Mouse (Mus musculus) forebrain, embryonic 15.5 days (tissue): ENCODE measurements around the gene Sgip1. TPM values are rescaled to one million over a fixed set of nuclear protein-coding genes. Genes with fewer than 3 reads are reported as not detected.

Source experiments
- ATAC-seq: fragments of 200-750 bp; cut with Nextera tagmentation; replicated peaks from 2 replicates; pipeline ENCODE4 v1.8.0; 2017; ENCODE audit warnings: mild to moderate bottlenecking, moderate TSS enrichment, moderate library complexity
- H3K27ac ChIP-seq: fragments of 300-500 bp; sonication (generic); replicated peaks from 2 replicates; pipeline ENCODE4 v1.5.1; 2015; ENCODE audit warnings: mild to moderate bottlenecking, inconsistent platforms
- H3K27me3 ChIP-seq: fragments of 300-500 bp; sonication (generic); 2 replicates; pipeline ENCODE4 v1.6.1; 2015; ENCODE audit warnings: inconsistent platforms
- H3K36me3 ChIP-seq: fragments of 300-500 bp; sonication (generic); 2 replicates; pipeline ENCODE4 v1.6.1; 2015; ENCODE audit warnings: mild to moderate bottlenecking, inconsistent platforms
- H3K4me1 ChIP-seq: fragments of 300-500 bp; sonication (generic); 2 replicates; pipeline ENCODE4 v1.6.1; 2015; ENCODE audit warnings: inconsistent platforms
- H3K4me2 ChIP-seq: fragments of 300-500 bp; sonication (generic); replicated peaks from 2 replicates; pipeline ENCODE4 v1.6.1; 2015; ENCODE audit warnings: mild to moderate bottlenecking, inconsistent platforms
- H3K4me3 ChIP-seq: fragments of 300-500 bp; sonication (generic); 2 replicates; pipeline ENCODE4 v1.5.1; 2015; ENCODE audit warnings: mild to moderate bottlenecking, inconsistent platforms
- H3K9ac ChIP-seq: fragments of 300-500 bp; sonication (generic); replicated peaks from 2 replicates; pipeline ENCODE4 v1.6.1; 2015; ENCODE audit warnings: mild to moderate bottlenecking, inconsistent platforms
- H3K9me3 ChIP-seq: fragments of 300-500 bp; sonication (generic); 2 replicates; pipeline ENCODE4 v1.6.1; 2016; ENCODE audit warnings: inconsistent platforms
- WGBS: fragments of 180-500 bp; shearing (Covaris S2); methylation state at CpG from one replicate; pipeline ENCODE4 v1.1.7; 2015; ENCODE audit warnings: mixed read lengths; 5-methylcytosine and 5-hydroxymethylcytosine counted together
- polyA plus RNA-seq: library from polyadenylated mRNA; unstranded; fragments of >200 nt; fragmentation: Nextera tagmentation; extraction: Ambion mirVana; gene quantifications from 2 replicates; pipeline ENCODE4 v1.2.1, GENCODE M21; 2015

Sgip1 gene
- 52.7 and 57.3 TPM in 2 replicates for polyA plus RNA-seq

GRCm38 (mm10) chr4:102741287-102741686 lies at the start of gene Sgip1:
Gene Sgip1 (plus strand): TSS chr4:102741297.
- Histone ChIP-seq H3K4me3 (no peak within 1 kb of the TSS), H3K36me3 (no peaks in the 10 kb centered on the region), H3K4me2 (no peak within 1 kb of the TSS), H3K9ac (no peak within 1 kb of the TSS), H3K27me3 (no peaks in the 10 kb centered on the region), H3K9me3 (no peaks in the 10 kb centered on the region), H3K4me1 (no peaks in the 10 kb centered on the region), H3K27ac (no peak within 1 kb of the TSS)
- 62% methylated on average over 8 of the region's 8 CpGs for WGBS
- no peak for ATAC-seq

- no peaks in the 10 kb centered on the region for H3K27me3 ChIP-seq
- no peak overlapping the region for H3K9ac ChIP-seq
- 74% methylated on average over 4 of the region's 4 CpGs for WGBS
- ATAC-seq, result no peak
- H3K4me1 ChIP-seq, result no peaks in the 10 kb centered on the region
- no peak overlapping the region for H3K27ac ChIP-seq
- H3K36me3 ChIP-seq, result no peaks in the 10 kb centered on the region
- no peak overlapping the region for H3K4me3 ChIP-seq
- H3K4me2 ChIP-seq, result no peak overlapping the region
- no peaks in the 10 kb centered on the region for H3K9me3 ChIP-seq
These were observed 49.7 kb upstream of the Sgip1 start for GRCm38 (mm10) chr4:102691402-102691801.

- Histone ChIP-seq H3K27me3 (no peaks in the 10 kb centered on the region), H3K4me2 (no peak overlapping the region), H3K9me3 (no peaks in the 10 kb centered on the region), H3K36me3 (no peaks in the 10 kb centered on the region), H3K27ac (no peak overlapping the region), H3K4me3 (no peak overlapping the region), H3K9ac (no peak overlapping the region), H3K4me1 (no peaks in the 10 kb centered on the region)
- 97% methylated on average over 7 of the region's 7 CpGs for WGBS
- no peak for ATAC-seq
These were observed 43.1 kb upstream of the Sgip1 start for GRCm38 (mm10) chr4:102697966-102698365.

GRCm38 (mm10) chr4:102711731-102712130 lies 29.4 kb upstream of the Sgip1 start:
- Histone ChIP-seq H3K4me1 (no peaks in the 10 kb centered on the region), H3K27me3 (no peaks in the 10 kb centered on the region), H3K4me3 (no peak overlapping the region), H3K27ac (no peak overlapping the region), H3K9me3 (no peaks in the 10 kb centered on the region), H3K36me3 (no peaks in the 10 kb centered on the region), H3K9ac (no peak overlapping the region), H3K4me2 (no peak overlapping the region)
- WGBS, result 88% methylated on average over 4 of the region's 4 CpGs
- no peak for ATAC-seq

GRCm38 (mm10) chr4:102715532-102715931 lies 25.6 kb upstream of the Sgip1 start:
- Histone ChIP-seq H3K9ac (no peak overlapping the region), H3K27ac (no peak overlapping the region), H3K36me3 (no peaks in the 10 kb centered on the region), H3K9me3 (no peaks in the 10 kb centered on the region), H3K4me1 (no peaks in the 10 kb centered on the region), H3K27me3 (no peaks in the 10 kb centered on the region), H3K4me2 (no peak overlapping the region), H3K4me3 (no peak overlapping the region)
- no peak for ATAC-seq

GRCm38 (mm10) chr4:102717123-102717828 lies 23.8 kb upstream of the Sgip1 start:
- H3K27ac ChIP-seq, result no peak overlapping the region
- H3K36me3 ChIP-seq, result no peaks in the 10 kb centered on the region
- no peak overlapping the region for H3K4me3 ChIP-seq
- no peak; the same call in 1 of the 2 replicates for ATAC-seq
- H3K9ac ChIP-seq, result no peak overlapping the region
- H3K9me3 ChIP-seq, result no peaks in the 10 kb centered on the region
- 69% methylated on average over 5 of the region's 5 CpGs for WGBS
- no peak overlapping the region for H3K4me2 ChIP-seq
- H3K4me1 ChIP-seq, result no peaks in the 10 kb centered on the region
- H3K27me3 ChIP-seq, result no peaks in the 10 kb centered on the region

GRCm38 (mm10) chr4:102719535-102719934 lies 21.6 kb upstream of the Sgip1 start:
- no peak for ATAC-seq
- H3K4me3 ChIP-seq, result no peak overlapping the region
- H3K27ac ChIP-seq, result no peak overlapping the region
- H3K9me3 ChIP-seq, result no peaks in the 10 kb centered on the region
- no peaks in the 10 kb centered on the region for H3K4me1 ChIP-seq
- no peak overlapping the region for H3K9ac ChIP-seq
- H3K27me3 ChIP-seq, result no peaks in the 10 kb centered on the region
- H3K36me3 ChIP-seq, result no peaks in the 10 kb centered on the region
- no peak overlapping the region for H3K4me2 ChIP-seq
- 2% methylated on average over 1 of the region's 1 CpGs for WGBS

GRCm38 (mm10) chr4:102719951-102720350 lies 21.1 kb upstream of the Sgip1 start:
- Histone ChIP-seq H3K4me2 (no peak overlapping the region), H3K27me3 (no peaks in the 10 kb centered on the region), H3K9me3 (no peaks in the 10 kb centered on the region), H3K4me1 (no peaks in the 10 kb centered on the region), H3K9ac (no peak overlapping the region), H3K27ac (no peak overlapping the region), H3K4me3 (no peak overlapping the region), H3K36me3 (no peaks in the 10 kb centered on the region)
- 76% methylated on average over 1 of the region's 1 CpGs for WGBS
- no peak for ATAC-seq

GRCm38 (mm10) chr4:102724442-102724841 lies 16.7 kb upstream of the Sgip1 start:
- 68% methylated on average over 5 of the region's 5 CpGs for WGBS
- no peak for ATAC-seq

GRCm38 (mm10) chr4:102730976-102731375 lies 10.1 kb upstream of the Sgip1 start:
- no peak overlapping the region for H3K9ac ChIP-seq
- no peak for ATAC-seq
- 83% methylated on average over 3 of the region's 3 CpGs for WGBS
- H3K27me3 ChIP-seq, result no peaks in the 10 kb centered on the region
- no peak overlapping the region for H3K27ac ChIP-seq
- H3K4me1 ChIP-seq, result no peaks in the 10 kb centered on the region
- H3K4me2 ChIP-seq, result no peak overlapping the region
- no peaks in the 10 kb centered on the region for H3K36me3 ChIP-seq
- H3K9me3 ChIP-seq, result no peaks in the 10 kb centered on the region
- no peak overlapping the region for H3K4me3 ChIP-seq

More at GRCm38 (mm10) chr4:102724442-102724841, 16.7 kb upstream of the Sgip1 start:
- no peak overlapping the region for H3K4me3 ChIP-seq
- H3K4me2 ChIP-seq, result no peak overlapping the region
- no peak overlapping the region for H3K27ac ChIP-seq
- H3K9me3 ChIP-seq, result no peaks in the 10 kb centered on the region
- no peaks in the 10 kb centered on the region for H3K36me3 ChIP-seq
- no peaks in the 10 kb centered on the region for H3K27me3 ChIP-seq
- no peaks in the 10 kb centered on the region for H3K4me1 ChIP-seq
- H3K9ac ChIP-seq, result no peak overlapping the region

- Histone ChIP-seq H3K9ac (no peak overlapping the region), H3K4me1 (no peaks in the 10 kb centered on the region), H3K27me3 (no peaks in the 10 kb centered on the region), H3K27ac (no peak overlapping the region), H3K9me3 (no peaks in the 10 kb centered on the region), H3K4me2 (no peak overlapping the region), H3K4me3 (no peak overlapping the region), H3K36me3 (no peaks in the 10 kb centered on the region)
- 65% methylated on average over 9 of the region's 9 CpGs for WGBS
- ATAC-seq, result no peak
These were observed 7.0 kb upstream of the Sgip1 start for GRCm38 (mm10) chr4:102734022-102734657.

- Histone ChIP-seq H3K9me3 (no peaks in the 10 kb centered on the region), H3K27ac (no peak overlapping the region), H3K4me3 (no peak overlapping the region), H3K9ac (no peak overlapping the region), H3K4me1 (no peaks in the 10 kb centered on the region), H3K4me2 (no peak overlapping the region), H3K27me3 (no peaks in the 10 kb centered on the region), H3K36me3 (no peaks in the 10 kb centered on the region)
- 79% methylated on average over 3 of the region's 3 CpGs for WGBS
- ATAC-seq, result no peak
These were observed 12.4 kb downstream of the Sgip1 start for GRCm38 (mm10) chr4:102753334-102754090.
